Mouse (Mus musculus): ENCODE measurements around the gene Rcbtb2. TPM values are rescaled to one million over a fixed set of nuclear protein-coding genes. Genes with fewer than 3 reads are reported as not detected.

Gene Rcbtb2
- polyA plus RNA-seq, 1 experiment from 2014 or later = 66.8 TPM

GRCm38 (mm10) chr14:73138483-73138882 lies 15.6 kb downstream of the Rcbtb2 start:
- H3K27me3 ChIP-seq = no peaks in the 10 kb centered on the region
- H3K36me3 ChIP-seq = no peaks in the 10 kb centered on the region
- H3K4me2 ChIP-seq = no peak overlapping the region
- no peak overlapping the region for H3K9ac ChIP-seq
- ATAC-seq (ENCODE audit: low FRiP score, low read depth) = no peak
- 94% methylated on average over 7 of the region's 7 CpGs for WGBS
- H3K9me3 ChIP-seq = no peaks in the 10 kb centered on the region
- H3K4me1 ChIP-seq (replicated peaks) = peaks cover 9% of the 10 kb centered on the region
- no peak overlapping the region for H3K27ac ChIP-seq (replicated peaks)
- H3K4me3 ChIP-seq = no peak overlapping the region

GRCm38 (mm10) chr14:73139866-73140265 lies 17.0 kb downstream of the Rcbtb2 start:
- no peak overlapping the region for H3K4me2 ChIP-seq
- no peak overlapping the region for H3K9ac ChIP-seq
- peaks cover 21% of the 10 kb centered on the region for H3K4me1 ChIP-seq (replicated peaks)
- WGBS = 82% methylated on average over 5 of the region's 5 CpGs
- H3K36me3 ChIP-seq = no peaks in the 10 kb centered on the region
- no peak for ATAC-seq (ENCODE audit: low FRiP score, low read depth)
- no peaks in the 10 kb centered on the region for H3K9me3 ChIP-seq
- H3K4me3 ChIP-seq = no peak overlapping the region
- H3K27ac ChIP-seq (replicated peaks) = no peak overlapping the region
- no peaks in the 10 kb centered on the region for H3K27me3 ChIP-seq

- H3K9ac ChIP-seq = no peak overlapping the region
- no peak for ATAC-seq (ENCODE audit: low FRiP score, low read depth)
- peak overlapping the region; percentile 94; the same call in 1 of the 2 replicates for H3K27ac ChIP-seq (replicated peaks)
These were observed 19.0 kb downstream of the Rcbtb2 start for GRCm38 (mm10) chr14:73141800-73142199.

GRCm38 (mm10) chr14:73142421-73142895 lies 19.6 kb downstream of the Rcbtb2 start:
- Histone ChIP-seq H3K27ac (replicated peaks) (peak overlapping the region; percentile 94), H3K9ac (peak overlapping the region; percentile 88), H3K9me3 (no peaks in the 10 kb centered on the region), H3K36me3 (no peaks in the 10 kb centered on the region), H3K4me1 (replicated peaks) (peaks cover 24% of the 10 kb centered on the region), H3K4me3 (peak overlapping the region; percentile 62), H3K4me2 (peak overlapping the region; percentile 70), H3K27me3 (no peaks in the 10 kb centered on the region)
- WGBS = under 1% methylated on average over 11 of the region's 11 CpGs
- peak; percentile 5; the same call in 1 of the 2 replicates for ATAC-seq (ENCODE audit: low FRiP score, low read depth)

More at GRCm38 (mm10) chr14:73141800-73142199, 19.0 kb downstream of the Rcbtb2 start:
- no peak overlapping the region for H3K4me3 ChIP-seq
- H3K9me3 ChIP-seq = no peaks in the 10 kb centered on the region
- no peaks in the 10 kb centered on the region for H3K27me3 ChIP-seq
- 67% methylated on average over 3 of the region's 3 CpGs for WGBS
- no peaks in the 10 kb centered on the region for H3K36me3 ChIP-seq
- peaks cover 24% of the 10 kb centered on the region for H3K4me1 ChIP-seq (replicated peaks)
- peak overlapping the region; percentile 70 for H3K4me2 ChIP-seq

- ATAC-seq (ENCODE audit: low FRiP score, low read depth) = peak; percentile 95
- WGBS = under 1% methylated on average over 81 of the region's 88 CpGs
- no peaks in the 10 kb centered on the region for H3K9me3 ChIP-seq
- H3K4me1 ChIP-seq (replicated peaks) = peaks cover 24% of the 10 kb centered on the region
- no peaks in the 10 kb centered on the region for H3K36me3 ChIP-seq
- peak overlapping the region; percentile 70 for H3K4me2 ChIP-seq
- H3K27me3 ChIP-seq = no peaks in the 10 kb centered on the region
- peak overlapping the region; percentile 94 for H3K27ac ChIP-seq (replicated peaks)
- peak overlapping the region; percentile 62 for H3K4me3 ChIP-seq
- H3K9ac ChIP-seq = peak overlapping the region; percentile 88
These were observed 20.3 kb downstream of the Rcbtb2 start for GRCm38 (mm10) chr14:73142896-73143709.

- H3K27me3 ChIP-seq = no peaks in the 10 kb centered on the region
- H3K9ac ChIP-seq = peak overlapping the region; percentile 88
- H3K9me3 ChIP-seq = no peaks in the 10 kb centered on the region
- peaks cover 24% of the 10 kb centered on the region for H3K4me1 ChIP-seq (replicated peaks)
- peak overlapping the region; percentile 94 for H3K27ac ChIP-seq (replicated peaks)
- H3K36me3 ChIP-seq = no peaks in the 10 kb centered on the region
- H3K4me3 ChIP-seq = peak overlapping the region; percentile 62
- peak; percentile 36; the same call in 1 of the 2 replicates for ATAC-seq (ENCODE audit: low FRiP score, low read depth)
- H3K4me2 ChIP-seq = peak overlapping the region; percentile 70
- WGBS = 38% methylated on average over 25 of the region's 25 CpGs
These were observed 21.0 kb downstream of the Rcbtb2 start for GRCm38 (mm10) chr14:73143710-73144420.

GRCm38 (mm10) chr14:73145531-73145930 lies 22.7 kb downstream of the Rcbtb2 start:
- H3K4me3 ChIP-seq = no peak overlapping the region
- no peak for ATAC-seq (ENCODE audit: low FRiP score, low read depth)
- no peaks in the 10 kb centered on the region for H3K9me3 ChIP-seq
- H3K27ac ChIP-seq (replicated peaks) = no peak overlapping the region
- H3K4me1 ChIP-seq (replicated peaks) = peaks cover 24% of the 10 kb centered on the region
- no peak overlapping the region for H3K4me2 ChIP-seq
- no peaks in the 10 kb centered on the region for H3K27me3 ChIP-seq
- no peak overlapping the region for H3K9ac ChIP-seq
- no peaks in the 10 kb centered on the region for H3K36me3 ChIP-seq
- 95% methylated on average over 4 of the region's 4 CpGs for WGBS

GRCm38 (mm10) chr14:73146721-73147120 lies 23.9 kb downstream of the Rcbtb2 start:
- H3K9ac ChIP-seq = no peak overlapping the region
- H3K4me2 ChIP-seq = no peak overlapping the region
- no peak overlapping the region for H3K4me3 ChIP-seq
- H3K27ac ChIP-seq (replicated peaks) = no peak overlapping the region
- no peak for ATAC-seq (ENCODE audit: low FRiP score, low read depth)
- H3K27me3 ChIP-seq = no peaks in the 10 kb centered on the region
- H3K4me1 ChIP-seq (replicated peaks) = peaks cover 23% of the 10 kb centered on the region
- H3K9me3 ChIP-seq = no peaks in the 10 kb centered on the region
- H3K36me3 ChIP-seq = peaks cover 2% of the 10 kb centered on the region; the same call in 1 of the 2 replicates
- 63% methylated on average over 3 of the region's 3 CpGs for WGBS

- Histone ChIP-seq H3K4me3 (no peak overlapping the region), H3K27ac (replicated peaks) (no peak overlapping the region), H3K36me3 (peaks cover 4% of the 10 kb centered on the region; the same call in 1 of the 2 replicates), H3K9me3 (no peaks in the 10 kb centered on the region), H3K4me2 (no peak overlapping the region), H3K27me3 (no peaks in the 10 kb centered on the region), H3K4me1 (replicated peaks) (peaks cover 15% of the 10 kb centered on the region), H3K9ac (no peak overlapping the region)
- 88% methylated on average over 3 of the region's 3 CpGs for WGBS
- no peak for ATAC-seq (ENCODE audit: low FRiP score, low read depth)
These were observed 25.3 kb downstream of the Rcbtb2 start for GRCm38 (mm10) chr14:73148125-73148524.

GRCm38 (mm10) chr14:73161303-73161702 lies 38.5 kb downstream of the Rcbtb2 start:
- Histone ChIP-seq H3K4me2 (no peak overlapping the region), H3K27me3 (no peaks in the 10 kb centered on the region), H3K4me3 (no peak overlapping the region), H3K27ac (replicated peaks) (no peak overlapping the region), H3K4me1 (replicated peaks) (no peaks in the 10 kb centered on the region), H3K9me3 (no peaks in the 10 kb centered on the region), H3K9ac (no peak overlapping the region), H3K36me3 (peaks cover 30% of the 10 kb centered on the region)
- 95% methylated on average over 4 of the region's 5 CpGs for WGBS
- no peak for ATAC-seq (ENCODE audit: low FRiP score, low read depth)

GRCm38 (mm10) chr14:73162192-73162800 lies 39.5 kb downstream of the Rcbtb2 start:
- Histone ChIP-seq H3K27ac (replicated peaks) (no peak overlapping the region), H3K27me3 (no peaks in the 10 kb centered on the region), H3K4me3 (no peak overlapping the region), H3K4me1 (replicated peaks) (no peaks in the 10 kb centered on the region), H3K9ac (no peak overlapping the region), H3K4me2 (no peak overlapping the region), H3K9me3 (no peaks in the 10 kb centered on the region), H3K36me3 (peaks cover 33% of the 10 kb centered on the region)
- no peak for ATAC-seq (ENCODE audit: low FRiP score, low read depth)
- WGBS = 92% methylated on average over 13 of the region's 13 CpGs

All from hindbrain, embryonic 15.5 days (tissue).